Mouse (Mus musculus) small intestine, adult 2 months (tissue): ENCODE measurements around the gene Etnk1.

Source experiments
- CTCF ChIP-seq: fragments of 200-500 bp; IDR thresholded peaks from 2 replicates; pipeline ENCODE4 v1.5.1; 2012; ENCODE audit warnings: low read depth, mild to moderate bottlenecking, control low read depth, inconsistent platforms, low read length, moderate library complexity, mixed read lengths; ENCODE audit not compliant: insufficient replicate concordance, insufficient read length; ENCODE audit errors: extremely low read depth
- POLR2A ChIP-seq: fragments of 200-500 bp; IDR thresholded peaks from 2 replicates; pipeline ENCODE4 v1.6.1; 2012; ENCODE audit warnings: low read depth, mild to moderate bottlenecking, control low read depth, inconsistent platforms, low read length, moderate library complexity

DNA sequence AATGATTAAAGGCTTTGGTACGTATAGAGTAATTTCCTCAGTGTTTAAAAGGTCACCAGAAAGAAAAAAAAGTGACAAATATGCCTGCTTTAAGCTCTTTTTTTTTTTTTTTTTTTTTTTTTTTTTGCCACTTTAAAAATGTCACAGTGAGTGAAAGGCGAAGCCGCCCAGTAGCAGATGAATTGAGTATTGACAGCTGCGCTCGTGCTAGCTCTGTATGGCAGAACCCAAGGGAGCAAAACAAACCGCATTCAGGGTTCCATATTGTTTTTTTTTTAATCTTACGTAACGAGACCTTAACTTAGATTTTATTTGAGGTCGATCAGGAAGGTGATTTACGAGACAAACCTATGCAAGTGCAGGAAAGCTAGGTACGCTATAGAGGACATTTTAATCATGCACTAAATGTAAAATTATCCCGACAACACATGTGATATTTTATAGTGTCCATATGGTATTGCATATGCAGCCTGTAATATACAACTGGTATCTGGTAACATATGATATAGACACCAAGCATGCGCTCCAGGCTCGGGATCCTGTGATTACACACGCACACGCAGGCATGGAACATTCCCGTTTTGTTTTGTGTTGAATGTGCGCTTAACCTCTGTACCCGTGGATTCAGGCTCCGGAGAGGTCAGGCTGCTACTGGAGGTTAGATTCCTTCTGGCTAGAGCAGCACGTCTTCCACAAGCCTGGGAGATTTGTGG, 72.5 kb downstream of the Etnk1 start:
- TF ChIP-seq CTCF: no peak
- no peak for TF ChIP-seq POLR2A
